Mouse (Mus musculus) intestine, embryonic 16.5 days (tissue): ENCODE data around the gene Gse1. TPM values are rescaled to one million over a fixed set of nuclear protein-coding genes. Genes with fewer than 3 reads are reported as not detected.

Experiments used
- ATAC-seq: fragments of 200-750 bp; cut with Nextera tagmentation; 2 replicates; pipeline ENCODE4 v1.8.0; 2017; ENCODE audit warnings: moderate TSS enrichment, moderate library complexity
- H3K27ac ChIP-seq: fragments of 300-500 bp; sonication (generic); 2 replicates; pipeline ENCODE4 v1.5.1; 2014; ENCODE audit warnings: mild to moderate bottlenecking, low read length
- H3K27me3 ChIP-seq: fragments of 300-500 bp; sonication (generic); replicated peaks from 2 replicates; pipeline ENCODE4 v1.6.1; 2014; ENCODE audit warnings: low read length, control low read depth, mixed read lengths; ENCODE audit not compliant: control insufficient read depth, insufficient read depth
- H3K36me3 ChIP-seq: fragments of 300-500 bp; sonication (generic); 2 replicates; pipeline ENCODE4 v1.6.1; 2014; ENCODE audit warnings: low read length, control low read depth; ENCODE audit not compliant: control insufficient read depth, insufficient read depth
- H3K4me1 ChIP-seq: fragments of 300-500 bp; sonication (generic); 2 replicates; pipeline ENCODE4 v1.6.1; 2014; ENCODE audit warnings: low read length, control low read depth, mixed read lengths; ENCODE audit not compliant: control insufficient read depth, insufficient read depth
- H3K4me2 ChIP-seq: fragments of 300-500 bp; sonication (generic); 2 replicates; pipeline ENCODE4 v1.6.1; 2014; ENCODE audit warnings: low read depth, low read length, control low read depth
- H3K4me3 ChIP-seq: fragments of 300-500 bp; sonication (generic); 2 replicates; pipeline ENCODE4 v1.5.1; 2014; ENCODE audit warnings: mild to moderate bottlenecking, low read length
- H3K9ac ChIP-seq: fragments of 300-500 bp; sonication (generic); 2 replicates; pipeline ENCODE4 v1.6.1; 2014; ENCODE audit warnings: low read depth, low read length
- H3K9me3 ChIP-seq: fragments of 300-500 bp; sonication (generic); 2 replicates; pipeline ENCODE4 v1.6.1; 2016; ENCODE audit warnings: low read length, control low read depth; ENCODE audit not compliant: control insufficient read depth
- WGBS: fragments of 180-500 bp; shearing (Covaris S2); extraction: QIAGEN DNeasy Blood & Tissue Kit; methylation state at CpG from one replicate; pipeline ENCODE4 v1.1.7; 2014; 5-methylcytosine and 5-hydroxymethylcytosine counted together
- polyA plus RNA-seq: library from polyadenylated mRNA; unstranded; fragments of >200 nt; fragmentation: Nextera tagmentation; extraction: Ambion mirVana; gene quantifications from 2 replicates; pipeline ENCODE4 v1.2.1, GENCODE M21; 2015

Gene Gse1
- polyA plus RNA-seq, 1 experiment from 2014 or later = 7.3 TPM

DNA sequence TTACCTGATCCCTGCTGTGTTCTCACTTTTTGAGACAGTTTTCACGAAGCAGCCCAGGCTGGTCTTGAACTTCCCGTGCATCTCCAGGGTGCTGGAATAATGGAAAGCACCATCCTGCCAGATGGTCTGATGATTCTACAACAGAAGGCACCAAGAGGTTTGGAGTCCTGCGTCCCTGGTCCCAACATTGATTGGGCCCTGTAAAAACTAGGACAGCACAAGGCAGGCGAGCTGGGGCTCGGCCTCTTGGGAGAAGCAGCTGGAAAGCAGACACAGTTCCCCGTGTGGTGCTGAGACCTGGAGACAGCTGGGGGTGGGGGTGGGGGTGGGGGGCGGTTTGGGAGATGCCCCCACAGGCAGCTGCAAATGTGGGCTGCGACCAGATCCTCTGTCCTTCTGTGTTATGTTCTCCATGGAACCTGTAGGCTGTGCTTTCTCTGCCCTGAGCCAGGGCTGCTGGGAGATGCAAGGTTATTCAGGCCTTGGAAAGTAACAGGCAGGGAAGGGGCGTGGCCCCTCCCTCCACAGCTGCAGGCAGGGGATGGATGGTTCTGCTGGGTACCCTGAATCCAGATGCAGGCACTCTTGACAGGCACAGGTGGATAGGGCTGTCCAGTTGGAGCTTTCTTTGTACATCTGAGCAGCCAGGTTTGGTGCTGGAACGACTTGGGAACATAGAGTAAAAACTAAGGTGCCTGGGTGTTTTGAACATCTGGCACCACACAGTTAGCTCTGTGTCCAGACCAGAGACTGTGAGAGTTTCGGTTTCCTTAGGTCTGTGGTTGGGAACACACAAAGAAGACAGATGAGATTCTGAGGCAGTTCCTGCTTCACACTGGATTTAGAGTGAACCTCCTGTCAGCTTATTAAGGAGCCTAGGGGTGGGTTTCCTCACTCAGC is 3.5 kb upstream of the Gse1 start:
- ATAC-seq = no peak
- Histone ChIP-seq H3K27ac (no peak overlapping the region), H3K36me3 (no peaks in the 10 kb centered on the region), H3K4me1 (peaks cover 44% of the 10 kb centered on the region), H3K4me3 (no peak overlapping the region), H3K9me3 (no peaks in the 10 kb centered on the region), H3K4me2 (no peak overlapping the region), H3K27me3 (peaks cover 9% of the 10 kb centered on the region; the same call in 1 of the 2 replicates), H3K9ac (0 out of 2 replicates have a peak overlapping the region, but pooled peaks have one; percentile 14)
- 48% methylated on average over 10 of the region's 11 CpGs for WGBS

DNA sequence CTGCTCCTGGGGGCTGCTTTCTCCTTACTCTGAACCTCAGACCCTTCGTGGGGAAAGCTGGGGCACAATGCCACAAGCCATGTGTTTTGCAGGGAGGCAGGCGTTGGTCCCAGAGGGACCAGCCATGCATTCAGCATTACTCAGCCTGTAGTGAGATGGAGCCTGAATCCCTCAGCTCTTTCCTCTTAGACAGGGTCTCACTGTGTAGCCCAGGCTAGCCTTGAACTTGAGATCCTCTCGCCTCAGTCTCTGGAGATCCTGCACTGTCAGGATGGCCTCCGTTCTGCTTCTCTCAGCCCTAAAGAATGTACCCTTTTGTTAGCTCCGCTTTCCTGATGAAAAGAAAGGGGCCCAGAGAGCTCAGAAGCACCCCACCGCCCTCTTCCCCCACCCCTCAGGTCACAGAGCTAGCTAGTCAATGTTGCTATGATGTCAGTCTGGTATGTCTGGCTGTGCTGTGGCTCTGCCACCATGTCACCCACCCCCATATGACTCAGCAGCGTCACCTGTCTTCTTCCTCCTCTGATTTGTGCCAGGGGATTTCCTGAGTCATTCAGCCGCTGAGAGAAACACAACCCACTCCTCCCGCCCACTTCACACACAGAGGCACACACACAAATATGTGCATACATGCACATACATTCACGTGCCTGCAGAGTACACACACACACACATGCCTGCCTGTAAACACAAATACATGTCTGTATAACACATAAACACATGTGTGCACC is 2.7 kb upstream of the Gse1 start:
- H3K4me1 ChIP-seq = peaks cover 52% of the 10 kb centered on the region
- 57% methylated on average over 10 of the region's 10 CpGs for WGBS
- no peak for ATAC-seq
- H3K27ac ChIP-seq = no peak overlapping the region
- H3K27me3 ChIP-seq = peaks cover 17% of the 10 kb centered on the region; the same call in 1 of the 2 replicates
- no peak overlapping the region for H3K4me3 ChIP-seq
- no peaks in the 10 kb centered on the region for H3K36me3 ChIP-seq
- H3K4me2 ChIP-seq = no peak overlapping the region
- H3K9ac ChIP-seq = 0 out of 2 replicates have a peak overlapping the region, but pooled peaks have one; percentile 14
- no peaks in the 10 kb centered on the region for H3K9me3 ChIP-seq

DNA sequence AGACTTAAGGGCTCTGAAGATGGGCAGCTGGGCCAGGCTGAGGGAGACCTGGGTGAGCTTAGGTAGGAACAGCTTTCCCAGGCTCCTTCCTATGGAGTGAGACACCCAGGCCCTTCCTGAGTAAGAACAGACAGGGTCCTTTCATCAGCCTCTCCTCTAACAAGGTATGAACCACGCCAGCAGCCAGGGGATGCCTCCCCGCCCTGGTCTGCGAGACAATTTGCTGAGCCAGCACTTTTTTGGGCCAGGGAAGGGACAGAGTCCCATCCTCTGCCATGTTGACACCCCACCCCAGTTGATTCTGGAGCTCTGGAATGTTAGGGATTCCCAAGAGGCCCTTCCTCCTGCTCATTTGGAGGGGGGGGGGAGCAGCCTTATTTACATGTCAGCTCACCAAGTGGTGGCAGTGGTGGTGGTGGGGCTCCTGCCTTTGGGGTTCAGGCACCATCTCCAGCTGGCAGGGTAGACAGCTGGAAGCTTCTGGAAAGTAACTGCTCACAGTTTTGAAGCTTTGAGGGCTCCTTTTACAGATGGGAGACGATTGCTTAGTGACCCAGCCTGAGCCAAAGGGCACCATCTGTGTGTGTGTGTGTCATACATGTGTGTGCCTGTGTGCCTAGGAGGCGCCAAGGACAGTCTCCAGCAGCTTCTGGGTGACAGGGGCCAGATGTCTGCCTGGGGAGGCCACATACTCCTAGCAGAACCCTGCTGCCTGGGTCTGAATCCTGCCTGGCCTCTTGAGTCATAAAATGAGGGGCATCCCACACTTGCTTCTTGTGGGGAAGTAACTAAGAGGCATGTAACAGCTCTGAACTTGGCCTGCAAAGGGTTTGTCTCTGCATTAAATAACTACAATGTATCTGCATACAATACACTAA is 1.3 kb upstream of the Gse1 start:
- Histone ChIP-seq H3K36me3 (no peaks in the 10 kb centered on the region), H3K4me3 (no peak overlapping the region), H3K27me3 (peaks cover 21% of the 10 kb centered on the region; the same call in 1 of the 2 replicates), H3K27ac (peak overlapping the region; percentile 64; the same call in 1 of the 2 replicates), H3K4me1 (peaks cover 64% of the 10 kb centered on the region), H3K9ac (no peak overlapping the region), H3K9me3 (no peaks in the 10 kb centered on the region), H3K4me2 (peak overlapping the region; percentile 97)
- 43% methylated on average over 5 of the region's 5 CpGs for WGBS
- no peak for ATAC-seq

- 0 out of 2 replicates have a peak, but pooled peaks have one; percentile 8 for ATAC-seq
- Histone ChIP-seq H3K27me3 (peaks cover 21% of the 10 kb centered on the region; the same call in 1 of the 2 replicates), H3K36me3 (no peaks in the 10 kb centered on the region), H3K4me3 (peak overlapping the region; percentile 65), H3K9me3 (no peaks in the 10 kb centered on the region), H3K27ac (peak overlapping the region; percentile 64), H3K4me1 (peaks cover 65% of the 10 kb centered on the region), H3K9ac (peak overlapping the region; percentile 44; the same call in 1 of the 2 replicates), H3K4me2 (peak overlapping the region; percentile 97)
Measured at GRCm38 (mm10) chr8:120227578-120227876, 729 bp upstream of the Gse1 start.

DNA sequence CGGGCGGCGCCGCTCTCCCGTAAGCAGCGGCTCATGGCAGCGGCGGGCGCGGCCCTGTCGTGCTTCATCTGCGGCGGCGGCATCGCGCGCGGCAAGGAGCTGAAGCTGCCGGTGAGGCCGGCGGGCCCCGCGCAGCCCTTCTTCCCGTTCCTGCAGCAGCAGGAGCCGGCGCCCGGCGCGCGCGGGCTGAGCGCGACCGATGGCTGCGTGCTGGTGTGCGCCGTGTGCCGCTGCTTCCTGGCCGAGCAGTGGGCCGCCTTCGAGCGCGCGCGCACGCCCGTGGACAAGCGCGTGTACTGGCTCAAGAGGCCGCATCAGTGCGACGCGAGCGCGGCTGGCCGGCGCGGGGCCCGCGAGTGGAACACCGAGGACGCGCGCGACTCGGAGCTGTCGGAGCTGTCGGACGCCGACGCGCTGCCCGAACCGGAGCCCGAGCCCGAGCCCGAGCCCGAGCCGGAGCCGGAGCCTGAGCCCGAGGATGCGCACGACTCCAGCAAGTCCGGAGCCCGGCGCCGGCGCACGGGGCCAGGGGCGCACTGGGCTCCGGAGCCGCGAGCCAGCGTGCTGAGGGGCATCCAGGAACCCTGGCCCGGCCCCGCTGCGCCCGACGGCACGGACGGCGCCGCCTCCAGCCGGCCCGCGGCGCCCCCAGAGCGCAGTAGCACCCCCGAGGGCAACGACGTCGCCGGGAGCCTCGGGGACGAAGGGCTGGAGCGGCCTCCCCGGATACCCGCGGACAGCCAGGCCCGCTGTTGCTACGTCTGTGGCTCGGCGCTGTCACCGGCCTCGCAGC is 721 bp downstream of the Gse1 start:
- Histone ChIP-seq H3K9ac (peak overlapping the region; percentile 74), H3K9me3 (no peaks in the 10 kb centered on the region), H3K27me3 (peaks cover 21% of the 10 kb centered on the region; the same call in 1 of the 2 replicates), H3K36me3 (no peaks in the 10 kb centered on the region), H3K4me2 (peak overlapping the region; percentile 97), H3K4me3 (peak overlapping the region; percentile 65), H3K4me1 (peaks cover 76% of the 10 kb centered on the region), H3K27ac (peak overlapping the region; percentile 33)
- peak; percentile 49 for ATAC-seq
- 1% methylated on average over 98 of the region's 125 CpGs for WGBS

DNA sequence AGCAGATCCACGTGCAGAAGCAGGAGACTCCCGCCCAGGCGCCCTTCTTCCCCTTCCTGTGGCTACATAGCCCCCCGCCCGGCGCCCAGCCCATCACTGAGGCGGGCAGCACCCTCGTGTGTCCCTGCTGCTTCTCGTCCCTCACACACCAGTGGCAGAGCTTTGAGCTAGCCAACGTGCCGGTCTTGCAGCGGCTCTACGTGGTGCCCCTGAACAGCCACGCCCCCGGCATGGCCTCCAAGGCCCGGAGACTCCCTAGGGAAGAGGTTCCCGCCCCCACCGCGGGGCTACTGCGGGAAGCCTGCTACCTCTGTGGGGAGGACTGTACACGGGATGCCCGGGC is 1.3 kb downstream of the Gse1 start:
- H3K27ac ChIP-seq = no peak overlapping the region
- no peaks in the 10 kb centered on the region for H3K9me3 ChIP-seq
- no peaks in the 10 kb centered on the region for H3K36me3 ChIP-seq
- peaks cover 82% of the 10 kb centered on the region for H3K4me1 ChIP-seq
- peak overlapping the region; percentile 97 for H3K4me2 ChIP-seq
- peaks cover 21% of the 10 kb centered on the region; the same call in 1 of the 2 replicates for H3K27me3 ChIP-seq
- peak overlapping the region; percentile 74 for H3K9ac ChIP-seq
- H3K4me3 ChIP-seq = peak overlapping the region; percentile 65
- WGBS = under 1% methylated on average over 21 of the region's 22 CpGs
- ATAC-seq = 0 out of 2 replicates have a peak, but pooled peaks have one; percentile 2

DNA sequence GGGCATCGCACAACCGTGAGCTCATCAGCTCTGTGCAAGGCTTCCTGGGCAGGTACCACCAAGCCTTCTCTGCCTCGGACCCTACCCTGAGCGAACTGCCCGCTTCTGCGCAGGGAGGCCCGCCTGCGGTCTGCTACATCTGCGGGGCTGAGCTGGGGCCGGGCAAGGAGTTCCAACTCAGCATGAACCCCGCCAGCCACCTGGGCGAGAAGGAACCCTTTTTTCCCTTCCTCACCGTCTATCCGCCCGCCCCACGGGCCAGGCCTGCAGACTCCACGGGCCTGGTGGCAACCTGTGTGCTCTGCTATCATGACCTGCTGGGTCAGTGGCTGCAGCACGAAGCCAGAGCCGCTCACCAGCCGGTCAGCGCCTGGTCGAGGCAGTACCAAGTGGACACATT is 1.8 kb downstream of the Gse1 start:
- Histone ChIP-seq H3K4me2 (peak overlapping the region; percentile 97), H3K27ac (no peak overlapping the region), H3K9ac (peak overlapping the region; percentile 74), H3K9me3 (no peaks in the 10 kb centered on the region), H3K4me1 (peaks cover 82% of the 10 kb centered on the region), H3K36me3 (no peaks in the 10 kb centered on the region), H3K27me3 (peaks cover 21% of the 10 kb centered on the region; the same call in 1 of the 2 replicates), H3K4me3 (peak overlapping the region; percentile 65)
- ATAC-seq = no peak
- WGBS = 27% methylated on average over 22 of the region's 22 CpGs
